Mouse (Mus musculus): Measurements from ENCODE around the gene Sbf1.

Gene Sbf1

GRCm38 (mm10) chr15:89315190-89315731 lies at the start of gene Sbf1:
Gene Sbf1, minus strand, starts transcription at chr15:89315311.
- DNase-seq (ENCODE audit: low spot score in 2 of 2), result peak; percentile 96 to 97

GRCm38 (mm10) chr15:89363051-89363450 lies 47.9 kb upstream of the Sbf1 start:
- no peak for DNase-seq (ENCODE audit: low spot score in 2 of 2)

- no peak for DNase-seq (ENCODE audit: low spot score in 2 of 2)
These were observed 43.7 kb upstream of the Sbf1 start for GRCm38 (mm10) chr15:89358784-89359183.

GRCm38 (mm10) chr15:89356372-89356771 lies 41.3 kb upstream of the Sbf1 start:
- peak; percentile 56 to 66 for DNase-seq (ENCODE audit: low spot score in 2 of 2)

- peak; percentile 94 to 96 for DNase-seq (ENCODE audit: low spot score in 2 of 2)
These were observed 40.4 kb upstream of the Sbf1 start, which contains the start of the genes Lmf2 and Ncaph2 for GRCm38 (mm10) chr15:89355241-89356187. Gene Lmf2, minus strand, starts transcription at chr15:89355659. Gene Ncaph2, plus strand, starts transcription at chr15:89355719.

- no peak for DNase-seq (ENCODE audit: low spot score in 2 of 2)
These were observed 39.3 kb upstream of the Sbf1 start for GRCm38 (mm10) chr15:89354455-89354854.

- DNase-seq (ENCODE audit: low spot score in 2 of 2), result no peak
These were observed 38.7 kb upstream of the Sbf1 start for GRCm38 (mm10) chr15:89353837-89354236.

GRCm38 (mm10) chr15:89352795-89353194 lies 37.7 kb upstream of the Sbf1 start:
- no peak for DNase-seq (ENCODE audit: low spot score in 2 of 2)

GRCm38 (mm10) chr15:89352054-89352453 lies 36.9 kb upstream of the Sbf1 start:
- no peak for DNase-seq (ENCODE audit: low spot score in 2 of 2)

- DNase-seq (ENCODE audit: low spot score in 2 of 2), result no peak
These were observed 36.2 kb upstream of the Sbf1 start for GRCm38 (mm10) chr15:89351302-89351701.

- no peak for DNase-seq (ENCODE audit: low spot score in 2 of 2)
These were observed 35.3 kb upstream of the Sbf1 start for GRCm38 (mm10) chr15:89350447-89350846.

- no peak for DNase-seq (ENCODE audit: low spot score in 2 of 2)
These were observed 28.2 kb upstream of the Sbf1 start for GRCm38 (mm10) chr15:89343325-89343724.

- no peak for DNase-seq (ENCODE audit: low spot score in 2 of 2)
These were observed 26.6 kb upstream of the Sbf1 start for GRCm38 (mm10) chr15:89341678-89342077.

- DNase-seq (ENCODE audit: low spot score in 2 of 2), result no peak
These were observed 25.0 kb upstream of the Sbf1 start for GRCm38 (mm10) chr15:89340136-89340535.

GRCm38 (mm10) chr15:89339696-89340095 lies 24.6 kb upstream of the Sbf1 start:
- DNase-seq (ENCODE audit: low spot score in 2 of 2), result no peak

- no peak for DNase-seq (ENCODE audit: low spot score in 2 of 2)
These were observed 21.3 kb upstream of the Sbf1 start for GRCm38 (mm10) chr15:89336422-89336821.

GRCm38 (mm10) chr15:89334774-89335537 lies 19.8 kb upstream of the Sbf1 start:
- DNase-seq (ENCODE audit: low spot score in 2 of 2), result no peak

- no peak for DNase-seq (ENCODE audit: low spot score in 2 of 2)
These were observed 19.2 kb upstream of the Sbf1 start, which contains the start of gene Miox for GRCm38 (mm10) chr15:89334271-89334670. Gene Miox, plus strand, starts transcription at chr15:89334398.

- DNase-seq (ENCODE audit: low spot score in 2 of 2), result no peak
These were observed 11.3 kb upstream of the Sbf1 start for GRCm38 (mm10) chr15:89326441-89326840.

GRCm38 (mm10) chr15:89323656-89324055 lies 8.5 kb upstream of the Sbf1 start:
- no peak for DNase-seq (ENCODE audit: low spot score in 2 of 2)

GRCm38 (mm10) chr15:89322670-89323522 lies 7.8 kb upstream of the Sbf1 start, which contains the start of gene Adm2:
Gene Adm2, plus strand, starts transcription at chr15:89322720.
- no peak for DNase-seq (ENCODE audit: low spot score in 2 of 2)

Measured in right cerebral cortex, adult 2 months (tissue).